Mouse (Mus musculus): Measurements from ENCODE around the gene Usp4. TPM values are rescaled to one million over a fixed set of nuclear protein-coding genes. Genes with fewer than 3 reads are reported as not detected.

Gene Usp4
- total RNA-seq, 2 experiments from 2014 or later = 117 TPM

- intact Hi-C loops (cut with DNase I) = no loop called here
- DNase-seq (ENCODE audit: low spot score in 2 of 2) = peak in 1 of 2 experiments; percentile 28
Observed at GRCm38 (mm10) chr9:108340258-108341138, 7.2 kb upstream of the Usp4 start.

- intact Hi-C loops (cut with DNase I) = no loop called here
- DNase-seq (ENCODE audit: low spot score in 2 of 2) = no peak
Observed at GRCm38 (mm10) chr9:108341139-108341475, 6.5 kb upstream of the Usp4 start.

GRCm38 (mm10) chr9:108341801-108342200, 5.9 kb upstream of the Usp4 start:
- intact Hi-C loops (cut with DNase I) = no loop called here
- no peak for DNase-seq (ENCODE audit: low spot score in 2 of 2)

- peak in 1 of 2 experiments; percentile 33 for DNase-seq (ENCODE audit: low spot score in 2 of 2)
- intact Hi-C loops (cut with DNase I) = no loop called here
Observed at GRCm38 (mm10) chr9:108342301-108342831, 5.3 kb upstream of the Usp4 start.

- DNase-seq (ENCODE audit: low spot score in 2 of 2) = no peak
- intact Hi-C loops (cut with DNase I) = no loop called here
Observed at GRCm38 (mm10) chr9:108343331-108343730, 4.3 kb upstream of the Usp4 start.

- DNase-seq (ENCODE audit: low spot score in 2 of 2) = no peak
- intact Hi-C loops (cut with DNase I) = no loop called here
Observed at GRCm38 (mm10) chr9:108343835-108344234, 3.8 kb upstream of the Usp4 start.

- DNase-seq (ENCODE audit: low spot score in 2 of 2) = no peak
- intact Hi-C loops (cut with DNase I) = no loop called here
Observed at GRCm38 (mm10) chr9:108344471-108344870, 3.2 kb upstream of the Usp4 start.

- intact Hi-C loops (cut with DNase I) = loop anchor here (1.0 kb wide), 1 partner anchor 41 kb away; the partner anchor contains the start of genes Rhoa and Tcta
- no peak for DNase-seq (ENCODE audit: low spot score in 2 of 2)
Observed at GRCm38 (mm10) chr9:108347024-108347423, 629 bp upstream of the Usp4 start.

- DNase-seq (ENCODE audit: low spot score in 2 of 2) = no peak
- intact Hi-C loops (cut with DNase I) = no loop called here
Observed at GRCm38 (mm10) chr9:108348290-108348680, 632 bp downstream of the Usp4 start.

GRCm38 (mm10) chr9:108349727-108350126, 2.1 kb downstream of the Usp4 start:
- DNase-seq (ENCODE audit: low spot score in 2 of 2) = no peak
- intact Hi-C loops (cut with DNase I) = no loop called here

- DNase-seq (ENCODE audit: low spot score in 2 of 2) = no peak
- intact Hi-C loops (cut with DNase I) = no loop called here
Observed at GRCm38 (mm10) chr9:108378234-108378633, 30.6 kb downstream of the Usp4 start.

- intact Hi-C loops (cut with DNase I) = no loop called here
- no peak for DNase-seq (ENCODE audit: low spot score in 2 of 2)
Observed at GRCm38 (mm10) chr9:108378736-108379135, 31.1 kb downstream of the Usp4 start.

GRCm38 (mm10) chr9:108379294-108379693, 31.6 kb downstream of the Usp4 start:
- intact Hi-C loops (cut with DNase I) = no loop called here
- DNase-seq (ENCODE audit: low spot score in 2 of 2) = no peak

- intact Hi-C loops (cut with DNase I) = no loop called here
- DNase-seq (ENCODE audit: low spot score in 2 of 2) = no peak
Observed at GRCm38 (mm10) chr9:108381382-108381781, 33.7 kb downstream of the Usp4 start.

GRCm38 (mm10) chr9:108385006-108385405, 37.4 kb downstream of the Usp4 start:
- DNase-seq (ENCODE audit: low spot score in 2 of 2) = no peak
- intact Hi-C loops (cut with DNase I) = no loop called here

- intact Hi-C loops (cut with DNase I) = no loop called here
- no peak for DNase-seq (ENCODE audit: low spot score in 2 of 2)
Observed at GRCm38 (mm10) chr9:108386816-108387215, 39.2 kb downstream of the Usp4 start.

GRCm38 (mm10) chr9:108388601-108389000, 40.9 kb downstream of the Usp4 start:
- intact Hi-C loops (cut with DNase I) = no loop called here
- DNase-seq (ENCODE audit: low spot score in 2 of 2) = no peak

- DNase-seq (ENCODE audit: low spot score in 2 of 2) = peak in 1 of 2 experiments; percentile 28
- intact Hi-C loops (cut with DNase I) = no loop called here
Observed at GRCm38 (mm10) chr9:108389220-108389619, 41.6 kb downstream of the Usp4 start.

- no peak for DNase-seq (ENCODE audit: low spot score in 2 of 2)
- intact Hi-C loops (cut with DNase I) = no loop called here
Observed at GRCm38 (mm10) chr9:108392676-108393075, 45.0 kb downstream of the Usp4 start, which contains the start of gene 1700102P08Rik. Gene 1700102P08Rik, plus strand, starts transcription at chr9:108392805.

GRCm38 (mm10) chr9:108394191-108394590, 46.5 kb downstream of the Usp4 start:
- no peak for DNase-seq (ENCODE audit: low spot score in 2 of 2)
- intact Hi-C loops (cut with DNase I) = no loop called here

GRCm38 (mm10) chr9:108395427-108395826, 47.8 kb downstream of the Usp4 start:
- no peak for DNase-seq (ENCODE audit: low spot score in 2 of 2)
- intact Hi-C loops (cut with DNase I) = no loop called here

Measured in left cerebral cortex, postnatal 25 days (tissue).